Comparison of ENCODE assay signal across 12 mouse cellular contexts in the genomic region with DNA sequence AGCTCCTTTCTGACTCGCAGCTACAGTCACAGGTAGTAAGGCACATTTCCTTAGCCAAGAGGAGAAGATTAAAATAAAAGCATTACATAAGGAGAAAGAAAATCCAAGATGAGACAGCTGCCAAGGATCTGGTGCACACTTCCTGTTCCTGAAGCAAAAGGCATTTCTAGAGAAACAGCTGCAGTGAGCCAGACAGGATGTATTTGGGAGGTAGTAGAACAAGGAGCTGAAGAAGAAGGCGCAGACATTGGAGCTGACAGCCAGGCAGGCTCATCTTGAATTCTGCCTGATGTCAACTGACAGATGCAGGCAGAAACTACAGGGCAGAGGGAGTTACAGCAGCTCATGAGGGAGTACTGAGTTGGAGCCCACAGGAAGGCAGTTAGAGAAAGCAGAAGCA.
A peak's percentile ranks its signal among the peaks of the same experiment; 100 is the strongest.
DNase-seq lines count a peak whose midpoint lies in the region; TF ChIP-seq lines count a peak whose summit lies in the region.
"Had no signal": no experiment of that assay in that cellular context is flagged by ENCODE, and none has a peak within 500 bp of the region (broad histone marks: within the 10 kb centered on the region; RNA-seq: fewer than 3 reads in every experiment).

No protein-coding gene starts in this region.

- TF ChIP-seq CTCF in brain, embryonic 14.5 days (IDR thresholded peaks at IDR 0.05; ENCODE audit: borderline replicate concordance, extremely low read depth, insufficient read depth, insufficient read length): no peak

- peak; percentile 9 to 14 for DNase-seq in layer of hippocampus, adult 8-10 months (ENCODE audit: low spot score in 2 of 2)
- no peak for DNase-seq in layer of hippocampus, adult 9-10 months (ENCODE audit: low spot score)
- DNase-seq in brain, embryonic 14.5 days (ENCODE audit: low read depth): peak; percentile 4
- peak; percentile 16 to 40 for DNase-seq in left cerebral cortex, adult 18-20 months (ENCODE audit: low spot score in 2 of 2)
- DNase-seq in right cerebral cortex, postnatal 14 days: peak; percentile 5
- DNase-seq in spleen, adult 18-20 months: no peak
- no peak for DNase-seq in adrenal gland, adult 18-20 months (ENCODE audit: low spot score in 2 of 2)
- DNase-seq: adrenal gland, postnatal 25 days; cerebellum, postnatal 36 days; kidney, adult 2 months; liver; thymus, postnatal 36 days had no signal

- TF ChIP-seq POLR2A in brain, embryonic 14.5 days (IDR thresholded peaks at IDR 0.05; ENCODE audit: borderline replicate concordance, extremely low read depth, insufficient read depth, insufficient read length, poor library complexity, severe bottlenecking): no peak

Comparison
In these comparisons a context has a peak if more than half of its experiments do, and no peak if none do; other contexts are left out.
1. DNase-seq: peak in layer of hippocampus, adult 8-10 months (2 of 2), brain, embryonic 14.5 days (single experiment), left cerebral cortex, adult 18-20 months (2 of 2) and right cerebral cortex, postnatal 14 days (single experiment); none in layer of hippocampus, adult 9-10 months (single experiment), spleen, adult 18-20 months (0 of 2) and adrenal gland, adult 18-20 months (0 of 2).